ENCODE assay signal across 27 mouse cellular contexts in the genomic region with DNA sequence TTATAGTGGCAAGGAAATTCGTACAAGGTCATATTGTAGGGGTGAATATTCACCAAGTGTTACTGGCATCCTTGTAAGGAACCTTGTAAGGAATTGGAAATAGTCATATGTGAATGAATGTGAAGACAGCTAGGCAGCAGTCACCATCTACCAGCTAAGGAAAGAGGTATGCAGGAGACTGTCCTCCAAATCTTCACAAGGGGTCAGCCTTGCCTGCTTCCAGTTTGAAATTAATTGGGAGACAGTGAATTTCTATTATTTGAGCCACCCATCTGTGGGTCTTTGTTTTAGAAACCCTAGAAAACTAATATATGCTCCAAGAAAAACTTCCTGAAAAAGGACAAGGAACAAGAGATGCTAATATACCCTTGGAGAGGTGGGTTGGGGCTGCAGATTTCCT.
A peak's percentile ranks its signal among the peaks of the same experiment; 100 is the strongest.
DNase-seq lines count a peak whose midpoint lies in the region; ATAC-seq and TF ChIP-seq lines count a peak whose summit lies in the region.
"Had no signal": no experiment of that assay in that cellular context is flagged by ENCODE, and none has a peak within 500 bp of the region (broad histone marks: within the 10 kb centered on the region; RNA-seq: fewer than 3 reads in every experiment).

No protein-coding gene starts in this region.

- no peaks in the 10 kb centered on the region for H3K4me1 ChIP-seq in heart, adult 2 months (ENCODE audit: control insufficient read depth, insufficient read depth, low read length)
- peaks cover 5% of the 10 kb centered on the region; the same call in 1 of the 2 replicates for H3K4me1 ChIP-seq in heart, embryonic 12.5 days (replicated peaks)
- no peaks in the 10 kb centered on the region for H3K4me1 ChIP-seq in kidney, postnatal 0 days (replicated peaks; ENCODE audit: insufficient read depth, low read length)
- no peaks in the 10 kb centered on the region for H3K4me1 ChIP-seq in midbrain, postnatal 0 days (ENCODE audit: insufficient read depth, low read length)
- no peaks in the 10 kb centered on the region for H3K4me1 ChIP-seq in midbrain, embryonic 11.5 days (ENCODE audit: control insufficient read depth, insufficient read depth, low read length)
- H3K4me1 ChIP-seq: embryonic facial prominence, embryonic 15.5 days; forebrain, embryonic 10.5 days; forebrain, embryonic 12.5 days had no signal

- no peaks in the 10 kb centered on the region for H3K79me2 ChIP-seq in heart, adult 2 months (replicated peaks; ENCODE audit: control insufficient read depth, insufficient read depth, low read length)

- H3K9ac ChIP-seq in heart, adult 2 months (ENCODE audit: low read depth, low read length), result no peak overlapping the region
- H3K9ac ChIP-seq in heart, embryonic 12.5 days, result no peak overlapping the region
- no peak overlapping the region for H3K9ac ChIP-seq in kidney, postnatal 0 days (ENCODE audit: low read depth, low read length)
- no peak overlapping the region for H3K9ac ChIP-seq in midbrain, postnatal 0 days (replicated peaks; ENCODE audit: low read length, poor library complexity, severe bottlenecking)
- no peak overlapping the region for H3K9ac ChIP-seq in midbrain, embryonic 11.5 days (ENCODE audit: low read length)
- H3K9ac ChIP-seq: embryonic facial prominence, embryonic 13.5 days; embryonic facial prominence, embryonic 15.5 days; forebrain, embryonic 12.5 days had no signal

- H3K4me3 ChIP-seq in heart, adult 2 months, result no peak overlapping the region
- no peak overlapping the region for H3K4me3 ChIP-seq in heart, embryonic 12.5 days
- H3K4me3 ChIP-seq in kidney, postnatal 0 days (replicated peaks; ENCODE audit: low read depth, low read length), result no peak overlapping the region
- H3K4me3 ChIP-seq in midbrain, postnatal 0 days (ENCODE audit: low read depth, low read length), result no peak overlapping the region
- H3K4me3 ChIP-seq in midbrain, embryonic 11.5 days (ENCODE audit: low read depth, low read length), result no peak overlapping the region
- H3K4me3 ChIP-seq: embryonic facial prominence, embryonic 13.5 days; embryonic facial prominence, embryonic 15.5 days; erythroblast, embryonic 14.5 days; forebrain, embryonic 10.5 days; forebrain, embryonic 12.5 days had no signal

- H3K27me3 ChIP-seq in heart, adult 2 months (ENCODE audit: control insufficient read depth, insufficient read depth, low read length), result no peaks in the 10 kb centered on the region
- no peaks in the 10 kb centered on the region for H3K27me3 ChIP-seq in heart, embryonic 12.5 days (replicated peaks)
- H3K27me3 ChIP-seq in kidney, postnatal 0 days (ENCODE audit: insufficient read depth, low read length), result no peaks in the 10 kb centered on the region
- no peaks in the 10 kb centered on the region for H3K27me3 ChIP-seq in midbrain, postnatal 0 days (ENCODE audit: insufficient read depth, low read length)
- H3K27me3 ChIP-seq in midbrain, embryonic 11.5 days (ENCODE audit: control insufficient read depth, insufficient read depth, low read length), result no peaks in the 10 kb centered on the region
- H3K27me3 ChIP-seq: CH12.LX; embryonic facial prominence, embryonic 13.5 days; embryonic facial prominence, embryonic 15.5 days; forebrain, embryonic 12.5 days; Patski had no signal

- no peak for TF ChIP-seq POLR2A in heart, adult 2 months (IDR thresholded peaks at IDR 0.05; ENCODE audit: insufficient read depth, low read depth, low read length)

- 65% methylated on average over 1 of the region's 1 CpGs for WGBS in heart, adult 2 months
- 74% methylated on average over 1 of the region's 1 CpGs for WGBS in heart, embryonic 12.5 days
- 87% methylated on average over 1 of the region's 1 CpGs for WGBS in kidney, postnatal 0 days
- WGBS in midbrain, postnatal 0 days, result 73% methylated on average over 1 of the region's 1 CpGs
- 78% methylated on average over 1 of the region's 1 CpGs for WGBS in midbrain, embryonic 11.5 days

- no peak overlapping the region for H3K27ac ChIP-seq in heart, adult 2 months
- H3K27ac ChIP-seq in heart, embryonic 12.5 days (ENCODE audit: poor library complexity, severe bottlenecking), result no peak overlapping the region
- H3K27ac ChIP-seq in kidney, postnatal 0 days, result no peak overlapping the region
- no peak overlapping the region for H3K27ac ChIP-seq in midbrain, postnatal 0 days (ENCODE audit: low read depth, low read length)
- H3K27ac ChIP-seq in midbrain, embryonic 11.5 days (ENCODE audit: low read depth, low read length), result no peak overlapping the region
- H3K27ac ChIP-seq: embryonic facial prominence, embryonic 13.5 days; embryonic facial prominence, embryonic 15.5 days; forebrain, embryonic 10.5 days; forebrain, embryonic 12.5 days had no signal

- TF ChIP-seq CTCF in heart, adult 2 months (IDR thresholded peaks at IDR 0.05), result peak; percentile 52
- 0 out of 2 replicates have a peak, but pooled peaks have one; percentile 11 for TF ChIP-seq CTCF in kidney, postnatal 0 days (IDR thresholded peaks at IDR 0.05; ENCODE audit: low read depth)
- TF ChIP-seq CTCF in midbrain, postnatal 0 days (IDR thresholded peaks at IDR 0.05), result peak; percentile 53

- no peaks in the 10 kb centered on the region for H3K9me3 ChIP-seq in heart, embryonic 12.5 days (replicated peaks)
- no peaks in the 10 kb centered on the region for H3K9me3 ChIP-seq in kidney, postnatal 0 days (replicated peaks; ENCODE audit: low read length)
- no peaks in the 10 kb centered on the region for H3K9me3 ChIP-seq in midbrain, postnatal 0 days (ENCODE audit: low read length)
- no peaks in the 10 kb centered on the region for H3K9me3 ChIP-seq in midbrain, embryonic 11.5 days (ENCODE audit: control insufficient read depth, low read length)
- H3K9me3 ChIP-seq: embryonic facial prominence, embryonic 13.5 days; embryonic facial prominence, embryonic 15.5 days; forebrain, embryonic 10.5 days; forebrain, embryonic 12.5 days had no signal

- intact Hi-C loops in heart, adult 2 months (cut with DNase I), result no loop called here

- no peaks in the 10 kb centered on the region for H3K36me3 ChIP-seq in heart, adult 2 months (ENCODE audit: control insufficient read depth, insufficient read depth, low read length)
- no peaks in the 10 kb centered on the region for H3K36me3 ChIP-seq in heart, embryonic 12.5 days
- no peaks in the 10 kb centered on the region for H3K36me3 ChIP-seq in kidney, postnatal 0 days (ENCODE audit: insufficient read depth, low read length)
- H3K36me3 ChIP-seq in midbrain, postnatal 0 days (ENCODE audit: insufficient read depth, low read length), result no peaks in the 10 kb centered on the region
- H3K36me3 ChIP-seq in midbrain, embryonic 11.5 days (ENCODE audit: control insufficient read depth, insufficient read depth, low read length), result no peaks in the 10 kb centered on the region
- H3K36me3 ChIP-seq: embryonic facial prominence, embryonic 13.5 days; forebrain, embryonic 10.5 days; forebrain, embryonic 12.5 days; G1E had no signal

- TF ChIP-seq EP300 in heart, adult 2 months (IDR thresholded peaks at IDR 0.05; ENCODE audit: insufficient read depth, low read depth, low read length), result no peak

- no peak for DNase-seq in heart, adult 2 months
- no peak for DNase-seq in kidney, postnatal 0 days (ENCODE audit: low spot score)
- DNase-seq in kidney, postnatal 4 days, result no peak
- no peak for DNase-seq in midbrain, postnatal 0 days (ENCODE audit: low spot score)
- no peak for DNase-seq in midbrain, embryonic 11.5 days (ENCODE audit: low spot score, missing footprints)
- DNase-seq: adrenal gland, postnatal 10 days; adrenal gland, postnatal 25 days; B cell, adult 2 months; cerebellum, adult 11 months; cerebellum, adult 18-20 months; cerebellum, adult 8-10 months; cerebellum, adult 9-11 months; cerebellum, postnatal 14 days; cerebellum, postnatal 36 days; embryo, embryonic 11 days had no signal

- no peak overlapping the region for H3K4me2 ChIP-seq in heart, embryonic 12.5 days
- no peak overlapping the region for H3K4me2 ChIP-seq in kidney, postnatal 0 days (ENCODE audit: low read length)
- no peak overlapping the region for H3K4me2 ChIP-seq in midbrain, postnatal 0 days (ENCODE audit: low read depth, low read length, poor library complexity, severe bottlenecking)
- no peak overlapping the region for H3K4me2 ChIP-seq in midbrain, embryonic 11.5 days
- H3K4me2 ChIP-seq: embryonic facial prominence, embryonic 13.5 days; embryonic facial prominence, embryonic 15.5 days; forebrain, embryonic 12.5 days had no signal

- ATAC-seq in heart, embryonic 12.5 days (ENCODE audit: insufficient number of reproducible peaks, low FRiP score), result no peak
- ATAC-seq in kidney, postnatal 0 days (replicated peaks; ENCODE audit: low FRiP score, low read depth), result no peak
- ATAC-seq in midbrain, postnatal 0 days (ENCODE audit: low FRiP score), result no peak
- no peak for ATAC-seq in midbrain, embryonic 11.5 days (ENCODE audit: low FRiP score)
- ATAC-seq: CD4-positive, CD25-positive, alpha-beta regulatory T cell, adult 4 months; forebrain, embryonic 14.5 days; forebrain, embryonic 16.5 days; Patski had no signal
